Mouse (Mus musculus) hindbrain, embryonic 10.5 days (tissue): ENCODE data around the gene Minos1. TPM values are rescaled to one million over a fixed set of nuclear protein-coding genes. Genes with fewer than 3 reads are reported as not detected.

Experiments used
- DNase-seq: peaks from one replicate; pipeline ENCODE4 v3.0.0-alpha.2; 2017; ENCODE audit warnings: low spot score
- H3K27ac ChIP-seq: fragments of 300-500 bp; sonication (generic); 2 replicates; pipeline ENCODE4 v1.5.1; 2016; ENCODE audit warnings: mild to moderate bottlenecking, moderate library complexity
- H3K27me3 ChIP-seq: fragments of 300-500 bp; sonication (generic); 2 replicates; pipeline ENCODE4 v1.6.1; 2016; ENCODE audit warnings: mild to moderate bottlenecking; ENCODE audit not compliant: poor library complexity, insufficient read depth, severe bottlenecking
- H3K36me3 ChIP-seq: fragments of 300-500 bp; sonication (generic); 2 replicates; pipeline ENCODE4 v1.6.1; 2016; ENCODE audit warnings: mild to moderate bottlenecking, moderate library complexity
- H3K4me1 ChIP-seq: fragments of 300-500 bp; sonication (generic); replicated peaks from 2 replicates; pipeline ENCODE4 v1.6.1; 2016; ENCODE audit warnings: mild to moderate bottlenecking
- H3K4me3 ChIP-seq: fragments of 300-500 bp; sonication (generic); 2 replicates; pipeline ENCODE4 v1.5.1; 2016; ENCODE audit warnings: mild to moderate bottlenecking, moderate library complexity
- H3K9me3 ChIP-seq: fragments of 300-500 bp; sonication (generic); 2 replicates; pipeline ENCODE4 v1.6.1; 2016; ENCODE audit warnings: mild to moderate bottlenecking, moderate library complexity
- WGBS: fragments of 180-500 bp; shearing (Covaris S2); methylation state at CpG from one replicate; pipeline ENCODE4 v1.1.7; 2016; 5-methylcytosine and 5-hydroxymethylcytosine counted together
- polyA plus RNA-seq: library from polyadenylated mRNA; unstranded; fragments of >200 nt; fragmentation: Nextera tagmentation; extraction: Ambion mirVana; gene quantifications from 2 replicates; pipeline ENCODE4 v1.2.1, GENCODE M21; 2016

Gene Minos1
- polyA plus RNA-seq, 1 experiment from 2014 or later: 428 TPM

- H3K27me3 ChIP-seq: no peaks in the 10 kb centered on the region
- 58% methylated on average over 3 of the region's 3 CpGs for WGBS
- DNase-seq: no peak
- H3K36me3 ChIP-seq: 0 out of 2 replicates have a peak, but pooled peaks cover 4% of the 10 kb centered on the region
- no peaks in the 10 kb centered on the region for H3K9me3 ChIP-seq
- no peak overlapping the region for H3K4me3 ChIP-seq
- no peak overlapping the region for H3K27ac ChIP-seq
- H3K4me1 ChIP-seq: peaks cover 23% of the 10 kb centered on the region
Measured at GRCm38 (mm10) chr4:139111421-139111820, 19.5 kb downstream of the Minos1 start.

GRCm38 (mm10) chr4:139110858-139111257 is 20.1 kb downstream of the Minos1 start:
- 86% methylated on average over 3 of the region's 3 CpGs for WGBS
- Histone ChIP-seq H3K36me3 (0 out of 2 replicates have a peak, but pooled peaks cover 4% of the 10 kb centered on the region), H3K4me3 (no peak overlapping the region), H3K9me3 (no peaks in the 10 kb centered on the region), H3K4me1 (peaks cover 25% of the 10 kb centered on the region), H3K27ac (no peak overlapping the region), H3K27me3 (no peaks in the 10 kb centered on the region)
- DNase-seq: no peak

- 98% methylated on average over 1 of the region's 1 CpGs for WGBS
- no peak overlapping the region for H3K27ac ChIP-seq
- H3K9me3 ChIP-seq: no peaks in the 10 kb centered on the region
- H3K4me3 ChIP-seq: no peak overlapping the region
- no peak for DNase-seq
- H3K27me3 ChIP-seq: no peaks in the 10 kb centered on the region
- H3K4me1 ChIP-seq: peaks cover 11% of the 10 kb centered on the region; the same call in 1 of the 2 replicates
- peaks cover 34% of the 10 kb centered on the region for H3K36me3 ChIP-seq
Measured at GRCm38 (mm10) chr4:139105453-139105852, 25.5 kb downstream of the Minos1 start.

- no peak overlapping the region for H3K4me3 ChIP-seq
- H3K9me3 ChIP-seq: no peaks in the 10 kb centered on the region
- no peaks in the 10 kb centered on the region for H3K27me3 ChIP-seq
- DNase-seq: no peak
- 78% methylated on average over 6 of the region's 6 CpGs for WGBS
- H3K4me1 ChIP-seq: peaks cover 10% of the 10 kb centered on the region; the same call in 1 of the 2 replicates
- H3K36me3 ChIP-seq: peaks cover 34% of the 10 kb centered on the region
- H3K27ac ChIP-seq: no peak overlapping the region
Measured at GRCm38 (mm10) chr4:139101546-139101945, 29.4 kb downstream of the Minos1 start.

- Histone ChIP-seq H3K36me3 (peaks cover 34% of the 10 kb centered on the region), H3K27ac (no peak overlapping the region), H3K9me3 (peaks cover 2% of the 10 kb centered on the region; the same call in 1 of the 2 replicates), H3K4me1 (peaks cover 6% of the 10 kb centered on the region; the same call in 1 of the 2 replicates), H3K4me3 (no peak overlapping the region), H3K27me3 (peaks cover 3% of the 10 kb centered on the region; the same call in 1 of the 2 replicates)
- WGBS: 93% methylated on average over 8 of the region's 8 CpGs
- no peak for DNase-seq
Measured at GRCm38 (mm10) chr4:139100326-139100725, 30.6 kb downstream of the Minos1 start.

GRCm38 (mm10) chr4:139096201-139096600 is 34.7 kb downstream of the Minos1 start:
- Histone ChIP-seq H3K9me3 (peaks cover 10% of the 10 kb centered on the region; the same call in 1 of the 2 replicates), H3K27me3 (peaks cover 45% of the 10 kb centered on the region), H3K4me1 (peaks cover 21% of the 10 kb centered on the region), H3K36me3 (0 out of 2 replicates have a peak, but pooled peaks cover under 1% of the 10 kb centered on the region), H3K4me3 (no peak overlapping the region), H3K27ac (no peak overlapping the region)
- DNase-seq: no peak
- 84% methylated on average over 5 of the region's 5 CpGs for WGBS

GRCm38 (mm10) chr4:139095406-139095805 is 35.5 kb downstream of the Minos1 start:
- 38% methylated on average over 1 of the region's 1 CpGs for WGBS
- H3K27me3 ChIP-seq: peaks cover 53% of the 10 kb centered on the region

GRCm38 (mm10) chr4:139093196-139093530 is 37.8 kb downstream of the Minos1 start:
- Histone ChIP-seq H3K4me3 (peak overlapping the region; percentile 61), H3K36me3 (no peaks in the 10 kb centered on the region), H3K9me3 (peaks cover 10% of the 10 kb centered on the region; the same call in 1 of the 2 replicates), H3K27ac (peak overlapping the region; percentile 78), H3K4me1 (peaks cover 30% of the 10 kb centered on the region), H3K27me3 (peaks cover 74% of the 10 kb centered on the region)
- DNase-seq: no peak
- WGBS: 22% methylated on average over 13 of the region's 13 CpGs

More at GRCm38 (mm10) chr4:139095406-139095805, 35.5 kb downstream of the Minos1 start:
- no peak for DNase-seq
- Histone ChIP-seq H3K4me1 (peaks cover 29% of the 10 kb centered on the region), H3K27ac (no peak overlapping the region), H3K36me3 (no peaks in the 10 kb centered on the region), H3K4me3 (no peak overlapping the region), H3K9me3 (peaks cover 10% of the 10 kb centered on the region; the same call in 1 of the 2 replicates)

GRCm38 (mm10) chr4:139092356-139093195 is 38.3 kb downstream of the Minos1 start, which contains the start of gene Nbl1:
Gene Nbl1 (minus strand): TSS chr4:139092993.
- peaks cover 10% of the 10 kb centered on the region; the same call in 1 of the 2 replicates for H3K9me3 ChIP-seq
- peak; percentile 35 for DNase-seq
- no peaks in the 10 kb centered on the region for H3K36me3 ChIP-seq
- H3K4me3 ChIP-seq: peak within 1 kb of the TSS; percentile 61
- under 1% methylated on average over 98 of the region's 105 CpGs for WGBS
- peak within 1 kb of the TSS; percentile 78 for H3K27ac ChIP-seq
- H3K4me1 ChIP-seq: peaks cover 30% of the 10 kb centered on the region
- H3K27me3 ChIP-seq: peaks cover 80% of the 10 kb centered on the region

- 2% methylated on average over 28 of the region's 28 CpGs for WGBS
- Histone ChIP-seq H3K4me3 (peak overlapping the region; percentile 61), H3K27me3 (peaks cover 88% of the 10 kb centered on the region), H3K27ac (peak overlapping the region; percentile 78), H3K36me3 (no peaks in the 10 kb centered on the region), H3K9me3 (peaks cover 10% of the 10 kb centered on the region; the same call in 1 of the 2 replicates), H3K4me1 (peaks cover 30% of the 10 kb centered on the region)
- peak; percentile 58 for DNase-seq
Measured at GRCm38 (mm10) chr4:139091478-139092355, 39.2 kb downstream of the Minos1 start.

- H3K9me3 ChIP-seq: peaks cover 10% of the 10 kb centered on the region; the same call in 1 of the 2 replicates
- WGBS: 22% methylated on average over 7 of the region's 7 CpGs
- peak overlapping the region; percentile 61 for H3K4me3 ChIP-seq
- H3K36me3 ChIP-seq: no peaks in the 10 kb centered on the region
- H3K27me3 ChIP-seq: peaks cover 90% of the 10 kb centered on the region
- peak overlapping the region; percentile 78; the same call in 1 of the 2 replicates for H3K27ac ChIP-seq
- H3K4me1 ChIP-seq: peaks cover 30% of the 10 kb centered on the region
- DNase-seq: peak; percentile 24
Measured at GRCm38 (mm10) chr4:139091066-139091465, 39.8 kb downstream of the Minos1 start.

- Histone ChIP-seq H3K27me3 (peaks cover 90% of the 10 kb centered on the region), H3K4me3 (no peak overlapping the region), H3K27ac (no peak overlapping the region), H3K4me1 (peaks cover 30% of the 10 kb centered on the region), H3K9me3 (peaks cover 9% of the 10 kb centered on the region; the same call in 1 of the 2 replicates), H3K36me3 (no peaks in the 10 kb centered on the region)
- 66% methylated on average over 15 of the region's 15 CpGs for whole genome bisulfite sequencing
- no peak for DNase-seq
Measured at GRCm38 (mm10) chr4:139090303-139090940, 40.5 kb downstream of the Minos1 start.
